ENCODE assay signal across 13 mouse cellular contexts in the genomic region with DNA sequence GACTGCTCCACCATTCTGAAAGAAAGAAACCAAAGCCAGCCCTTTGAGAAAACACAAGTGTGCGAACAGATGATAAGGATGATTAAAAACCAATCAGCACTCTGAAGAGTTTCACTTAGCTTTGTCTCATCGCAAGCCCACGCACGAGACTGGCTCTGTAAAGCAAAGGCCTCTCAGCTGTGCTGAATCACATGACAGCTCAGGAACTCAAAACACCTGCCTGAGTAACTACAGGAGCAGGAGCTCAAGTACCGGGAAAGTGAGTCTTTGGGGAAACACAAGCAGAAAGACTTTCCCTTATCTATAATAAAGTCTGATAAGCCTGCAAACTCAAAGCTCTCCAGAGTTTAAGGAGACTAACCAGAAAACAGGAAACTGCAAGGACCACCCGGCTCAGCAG. TPM values are rescaled to one million over a fixed set of nuclear protein-coding genes. Genes with fewer than 3 reads are reported as not detected.
DNase-seq lines count a peak whose midpoint lies in the region; ATAC-seq lines count a peak whose summit lies in the region.
"Had no signal": no experiment of that assay in that cellular context is flagged by ENCODE, and none has a peak within 500 bp of the region (broad histone marks: within the 10 kb centered on the region; RNA-seq: fewer than 3 reads in every experiment).

No protein-coding gene starts in this region.

- no peak for DNase-seq in lung, postnatal 14 days
- peak; percentile 78 for DNase-seq in induced T-regulatory cell, adult 2 months (ENCODE audit: low read depth)
- DNase-seq in thymus, postnatal 4 days: peak; percentile 68
- DNase-seq in cerebellum, adult 18-20 months: no peak
- no peak for DNase-seq in spleen, postnatal 4 days (ENCODE audit: low spot score in 2 of 2)
- DNase-seq: cerebellum, postnatal 25 days had no signal

- H3K9ac ChIP-seq in lung, embryonic 15.5 days: no peak overlapping the region
- no peak overlapping the region for H3K9ac ChIP-seq in stomach, embryonic 14.5 days (replicated peaks; ENCODE audit: low read depth, low read length)
- H3K9ac ChIP-seq in forebrain, embryonic 16.5 days (replicated peaks; ENCODE audit: low read depth, low read length): no peak overlapping the region
- H3K9ac ChIP-seq: heart, embryonic 15.5 days had no signal

- peaks cover 17% of the 10 kb centered on the region for H3K36me3 ChIP-seq in lung, embryonic 15.5 days
- no peaks in the 10 kb centered on the region; the same call in none of the 2 replicates for H3K36me3 ChIP-seq in stomach, embryonic 14.5 days (ENCODE audit: control insufficient read depth, insufficient read depth, low read length)
- peaks cover 15% of the 10 kb centered on the region for H3K36me3 ChIP-seq in forebrain, embryonic 16.5 days (ENCODE audit: control insufficient read depth, insufficient read depth)

- WGBS in lung, embryonic 15.5 days: 35% methylated on average over 6 of the region's 6 CpGs
- 51% methylated on average over 6 of the region's 6 CpGs for WGBS in stomach, embryonic 14.5 days
- 88% methylated on average over 6 of the region's 6 CpGs for WGBS in forebrain, embryonic 16.5 days

- peak; percentile 79 for ATAC-seq in lung, embryonic 15.5 days (ENCODE audit: borderline replicate concordance, extremely low read depth, low FRiP score, low TSS enrichment)
- 0 out of 2 replicates have a peak, but pooled peaks have one; percentile 58 for ATAC-seq in stomach, embryonic 14.5 days (ENCODE audit: insufficient number of reproducible peaks, insufficient read depth, low FRiP score, low read depth)
- no peak for ATAC-seq in forebrain, embryonic 16.5 days
- ATAC-seq: hindbrain, postnatal 0 days had no signal

- H3K4me1 ChIP-seq in lung, embryonic 15.5 days: no peaks in the 10 kb centered on the region
- no peaks in the 10 kb centered on the region for H3K4me1 ChIP-seq in stomach, embryonic 14.5 days (ENCODE audit: control insufficient read depth, insufficient read depth, low read length)
- H3K4me1 ChIP-seq in forebrain, embryonic 16.5 days (replicated peaks; ENCODE audit: control insufficient read depth, insufficient read depth, low read length): no peaks in the 10 kb centered on the region

- H3K27me3 ChIP-seq in lung, embryonic 15.5 days: no peaks in the 10 kb centered on the region
- H3K27me3 ChIP-seq in stomach, embryonic 14.5 days (ENCODE audit: control insufficient read depth, insufficient read depth, low read length): no peaks in the 10 kb centered on the region
- H3K27me3 ChIP-seq in forebrain, embryonic 16.5 days (replicated peaks; ENCODE audit: control insufficient read depth, insufficient read depth, low read length): no peaks in the 10 kb centered on the region
- H3K27me3 ChIP-seq: heart, embryonic 15.5 days; megakaryocyte, embryonic 14.5 days had no signal

- H3K4me2 ChIP-seq in lung, embryonic 15.5 days: no peak overlapping the region
- H3K4me2 ChIP-seq in stomach, embryonic 14.5 days (replicated peaks; ENCODE audit: low read depth, low read length): no peak overlapping the region
- no peak overlapping the region for H3K4me2 ChIP-seq in forebrain, embryonic 16.5 days (ENCODE audit: low read length)
- H3K4me2 ChIP-seq: heart, embryonic 15.5 days; liver, embryonic 11.5 days had no signal

- peak overlapping the region; percentile 76 for H3K27ac ChIP-seq in lung, embryonic 15.5 days
- H3K27ac ChIP-seq in stomach, embryonic 14.5 days (ENCODE audit: low read length): no peak overlapping the region
- H3K27ac ChIP-seq in forebrain, embryonic 16.5 days (ENCODE audit: low read length): no peak overlapping the region
- H3K27ac ChIP-seq: heart, embryonic 15.5 days; hindbrain, postnatal 0 days had no signal

- H3K9me3 ChIP-seq in lung, embryonic 15.5 days: no peaks in the 10 kb centered on the region; the same call in 1 of the 2 replicates
- no peaks in the 10 kb centered on the region for H3K9me3 ChIP-seq in stomach, embryonic 14.5 days (ENCODE audit: control insufficient read depth, low read depth, low read length)
- H3K9me3 ChIP-seq in forebrain, embryonic 16.5 days (ENCODE audit: control insufficient read depth, low read length): no peaks in the 10 kb centered on the region
- H3K9me3 ChIP-seq: heart, embryonic 15.5 days had no signal

- no peak overlapping the region for H3K4me3 ChIP-seq in lung, embryonic 15.5 days
- H3K4me3 ChIP-seq in stomach, embryonic 14.5 days (ENCODE audit: low read depth, low read length): no peak overlapping the region
- H3K4me3 ChIP-seq in forebrain, embryonic 16.5 days (replicated peaks; ENCODE audit: low read length): no peak overlapping the region
- H3K4me3 ChIP-seq: heart, embryonic 15.5 days; megakaryocyte, embryonic 14.5 days had no signal

RNA-seq across cellular contexts. Expression of a gene that starts 37.0 kb away (rescaled TPM):
- 15.5 and 18.9 TPM in 2 replicates for polyA plus RNA-seq in lung, embryonic 15.5 days (2015; fragmentation: Nextera tagmentation; extraction: Ambion mirVana)
- 16.9 and 17.6 TPM in 2 replicates for polyA plus RNA-seq in stomach, embryonic 14.5 days (2014; fragmentation: Nextera tagmentation; extraction: Ambion mirVana)
- polyA plus RNA-seq in forebrain, embryonic 16.5 days (2015; fragmentation: Nextera tagmentation; extraction: Ambion mirVana): 9.6 and 13.2 TPM in 2 replicates

RNA-seq across cellular contexts. Expression of a gene that starts 37.1 kb away (rescaled TPM):
- polyA plus RNA-seq in lung, embryonic 15.5 days (2015; fragmentation: Nextera tagmentation; extraction: Ambion mirVana): 213 and 230 TPM in 2 replicates
- polyA plus RNA-seq in stomach, embryonic 14.5 days (2014; fragmentation: Nextera tagmentation; extraction: Ambion mirVana): 152 and 154 TPM in 2 replicates
- 73.0 and 85.9 TPM in 2 replicates for polyA plus RNA-seq in forebrain, embryonic 16.5 days (2015; fragmentation: Nextera tagmentation; extraction: Ambion mirVana)

Comparison
In these comparisons a context has a peak if more than half of its experiments do, and no peak if none do; other contexts are left out.
1. DNase-seq: peak in induced T-regulatory cell, adult 2 months (single experiment) and thymus, postnatal 4 days (single experiment); none in lung, postnatal 14 days (single experiment), cerebellum, adult 18-20 months (0 of 2) and spleen, postnatal 4 days (0 of 2).